Mouse (Mus musculus) testis, adult 2 months (tissue): ENCODE measurements around the gene Adam30.

Experiments
- CTCF ChIP-seq: fragments of 200-500 bp; IDR thresholded peaks from 2 replicates; pipeline ENCODE4 v1.5.1; 2012; ENCODE audit warnings: low read depth, mild to moderate bottlenecking, inconsistent platforms, low read length, moderate library complexity; ENCODE audit not compliant: control insufficient read depth, insufficient read depth, insufficient replicate concordance
- POLR2A ChIP-seq: fragments of 200-500 bp; IDR thresholded peaks from 2 replicates; pipeline ENCODE4 v1.6.1; 2012; ENCODE audit warnings: low read depth, mild to moderate bottlenecking, inconsistent platforms, low read length, moderate library complexity; ENCODE audit not compliant: control insufficient read depth

GRCm38 (mm10) chr3:98142862-98143261, 17.6 kb upstream of the Adam30 start:
- TF ChIP-seq CTCF = no peak
- no peak for TF ChIP-seq POLR2A
